In genomic region chr11:24865067-24865796, GRCm38 (mm10) we compare ENCODE assay signal across 25 mouse cellular contexts.
A peak's percentile ranks its signal among the peaks of the same experiment; 100 is the strongest.
DNase-seq lines count a peak whose midpoint lies in the region; ATAC-seq lines count a peak whose summit lies in the region.
"Had no signal": no experiment of that assay in that cellular context is flagged by ENCODE, and none has a peak within 500 bp of the region (broad histone marks: within the 10 kb centered on the region; RNA-seq: fewer than 3 reads in every experiment).

No protein-coding gene starts in this region.

- DNase-seq in forebrain, embryonic 10.5 days (ENCODE audit: extremely low spot score, low spot score): no peak
- peak; percentile 19 for DNase-seq in midbrain, embryonic 11.5 days (ENCODE audit: low spot score, missing footprints)
- no peak for DNase-seq in midbrain, embryonic 14.5 days
- no peak for DNase-seq in left cerebral cortex, postnatal 4 days
- DNase-seq: adrenal gland, adult 2 months; adrenal gland, postnatal 14 days; cerebellum, adult 18-20 months; cerebellum, adult 9-11 months; cerebellum, postnatal 25 days; gastrocnemius, postnatal 10 days; gastrocnemius, postnatal 36 days; heart, adult 2 months; heart, postnatal 14 days; heart, postnatal 4 days had no signal

- H3K36me3 ChIP-seq in forebrain, embryonic 15.5 days: no peaks in the 10 kb centered on the region
- no peaks in the 10 kb centered on the region for H3K36me3 ChIP-seq in forebrain, embryonic 10.5 days (replicated peaks)
- H3K36me3 ChIP-seq in midbrain, embryonic 11.5 days (ENCODE audit: control insufficient read depth, insufficient read depth, low read length): no peaks in the 10 kb centered on the region
- no peaks in the 10 kb centered on the region for H3K36me3 ChIP-seq in midbrain, embryonic 14.5 days (ENCODE audit: control insufficient read depth, insufficient read depth, low read length)
- no peaks in the 10 kb centered on the region for H3K36me3 ChIP-seq in forebrain, embryonic 16.5 days (ENCODE audit: control insufficient read depth, insufficient read depth)
- H3K36me3 ChIP-seq: embryonic facial prominence, embryonic 12.5 days; embryonic facial prominence, embryonic 15.5 days; heart, embryonic 10.5 days; heart, embryonic 13.5 days had no signal

- no peak overlapping the region for H3K4me3 ChIP-seq in forebrain, embryonic 15.5 days
- H3K4me3 ChIP-seq in forebrain, embryonic 10.5 days: no peak overlapping the region
- H3K4me3 ChIP-seq in midbrain, embryonic 11.5 days (ENCODE audit: low read depth, low read length): no peak overlapping the region
- H3K4me3 ChIP-seq in midbrain, embryonic 14.5 days (replicated peaks; ENCODE audit: low read depth, low read length): no peak overlapping the region
- H3K4me3 ChIP-seq in forebrain, embryonic 16.5 days (replicated peaks; ENCODE audit: low read length): no peak overlapping the region
- H3K4me3 ChIP-seq: embryonic facial prominence, embryonic 12.5 days; embryonic facial prominence, embryonic 15.5 days; heart, adult 2 months; heart, embryonic 10.5 days; heart, embryonic 13.5 days had no signal

- 0 out of 2 replicates have a peak overlapping the region, but pooled peaks have one; percentile 14 for H3K27ac ChIP-seq in forebrain, embryonic 15.5 days (replicated peaks)
- H3K27ac ChIP-seq in forebrain, embryonic 10.5 days: no peak overlapping the region
- H3K27ac ChIP-seq in midbrain, embryonic 11.5 days (ENCODE audit: low read depth, low read length): no peak overlapping the region
- H3K27ac ChIP-seq in midbrain, embryonic 14.5 days (replicated peaks; ENCODE audit: low read depth, low read length): no peak overlapping the region
- H3K27ac ChIP-seq in forebrain, embryonic 16.5 days (ENCODE audit: low read length): no peak overlapping the region
- H3K27ac ChIP-seq: embryonic facial prominence, embryonic 12.5 days; embryonic facial prominence, embryonic 15.5 days; heart, adult 2 months; heart, embryonic 10.5 days; heart, embryonic 13.5 days; hindbrain, embryonic 14.5 days; hindbrain, postnatal 0 days had no signal

- ATAC-seq in forebrain, embryonic 15.5 days (replicated peaks): peak; percentile 60
- no peak for ATAC-seq in midbrain, embryonic 11.5 days (ENCODE audit: low FRiP score)
- ATAC-seq in midbrain, embryonic 14.5 days (ENCODE audit: low FRiP score, low TSS enrichment): no peak
- peak; percentile 57; the same call in 1 of the 2 replicates for ATAC-seq in forebrain, embryonic 16.5 days
- ATAC-seq: CD4-positive, CD25-positive, alpha-beta regulatory T cell, adult 4 months; hindbrain, postnatal 0 days; inflammation-experienced regulatory T-cells, adult 6 months; intestine, embryonic 16.5 days had no signal

- peaks cover 10% of the 10 kb centered on the region; the same call in 1 of the 2 replicates for H3K4me1 ChIP-seq in forebrain, embryonic 15.5 days
- H3K4me1 ChIP-seq in forebrain, embryonic 10.5 days: peaks cover 10% of the 10 kb centered on the region
- no peaks in the 10 kb centered on the region for H3K4me1 ChIP-seq in midbrain, embryonic 11.5 days (ENCODE audit: control insufficient read depth, insufficient read depth, low read length)
- no peaks in the 10 kb centered on the region for H3K4me1 ChIP-seq in midbrain, embryonic 14.5 days (ENCODE audit: control insufficient read depth, insufficient read depth, low read length)
- H3K4me1 ChIP-seq in forebrain, embryonic 16.5 days (replicated peaks; ENCODE audit: control insufficient read depth, insufficient read depth, low read length): peaks cover 10% of the 10 kb centered on the region; the same call in 1 of the 2 replicates
- H3K4me1 ChIP-seq: embryonic facial prominence, embryonic 12.5 days; embryonic facial prominence, embryonic 15.5 days; heart, embryonic 10.5 days had no signal

- H3K4me2 ChIP-seq in forebrain, embryonic 15.5 days (replicated peaks): no peak overlapping the region
- H3K4me2 ChIP-seq in midbrain, embryonic 11.5 days: no peak overlapping the region
- no peak overlapping the region for H3K4me2 ChIP-seq in midbrain, embryonic 14.5 days (ENCODE audit: low read length)
- no peak overlapping the region for H3K4me2 ChIP-seq in forebrain, embryonic 16.5 days (ENCODE audit: low read length)
- H3K4me2 ChIP-seq: embryonic facial prominence, embryonic 12.5 days; embryonic facial prominence, embryonic 15.5 days; heart, embryonic 13.5 days; hindbrain, embryonic 14.5 days had no signal

- no peaks in the 10 kb centered on the region for H3K9me3 ChIP-seq in forebrain, embryonic 15.5 days
- no peaks in the 10 kb centered on the region for H3K9me3 ChIP-seq in forebrain, embryonic 10.5 days
- no peaks in the 10 kb centered on the region for H3K9me3 ChIP-seq in midbrain, embryonic 11.5 days (ENCODE audit: control insufficient read depth, low read length)
- no peaks in the 10 kb centered on the region for H3K9me3 ChIP-seq in midbrain, embryonic 14.5 days (ENCODE audit: control insufficient read depth, low read length)
- H3K9me3 ChIP-seq in forebrain, embryonic 16.5 days (ENCODE audit: control insufficient read depth, low read length): no peaks in the 10 kb centered on the region
- H3K9me3 ChIP-seq: embryonic facial prominence, embryonic 12.5 days; embryonic facial prominence, embryonic 15.5 days; heart, embryonic 10.5 days; heart, embryonic 13.5 days had no signal

- H3K27me3 ChIP-seq in forebrain, embryonic 15.5 days: no peaks in the 10 kb centered on the region
- H3K27me3 ChIP-seq in forebrain, embryonic 10.5 days (ENCODE audit: poor library complexity, severe bottlenecking): no peaks in the 10 kb centered on the region
- no peaks in the 10 kb centered on the region for H3K27me3 ChIP-seq in midbrain, embryonic 11.5 days (ENCODE audit: control insufficient read depth, insufficient read depth, low read length)
- H3K27me3 ChIP-seq in midbrain, embryonic 14.5 days (ENCODE audit: control insufficient read depth, insufficient read depth, low read length): no peaks in the 10 kb centered on the region
- no peaks in the 10 kb centered on the region for H3K27me3 ChIP-seq in forebrain, embryonic 16.5 days (replicated peaks; ENCODE audit: control insufficient read depth, insufficient read depth, low read length)
- H3K27me3 ChIP-seq: embryonic facial prominence, embryonic 12.5 days; embryonic facial prominence, embryonic 15.5 days; heart, embryonic 13.5 days had no signal

- H3K9ac ChIP-seq in forebrain, embryonic 15.5 days (replicated peaks): no peak overlapping the region
- no peak overlapping the region for H3K9ac ChIP-seq in midbrain, embryonic 11.5 days (ENCODE audit: low read length)
- H3K9ac ChIP-seq in midbrain, embryonic 14.5 days (replicated peaks; ENCODE audit: low read length): no peak overlapping the region
- no peak overlapping the region for H3K9ac ChIP-seq in forebrain, embryonic 16.5 days (replicated peaks; ENCODE audit: low read depth, low read length)
- H3K9ac ChIP-seq: embryonic facial prominence, embryonic 12.5 days; embryonic facial prominence, embryonic 15.5 days; heart, embryonic 13.5 days; hindbrain, embryonic 14.5 days had no signal

- intact Hi-C loops in left cerebral cortex, postnatal 4 days (cut with DNase I): no loop called here

- WGBS in forebrain, embryonic 15.5 days: 54% methylated on average over 3 of the region's 3 CpGs
- WGBS in forebrain, embryonic 10.5 days: 68% methylated on average over 3 of the region's 3 CpGs
- 73% methylated on average over 3 of the region's 3 CpGs for WGBS in midbrain, embryonic 11.5 days
- 76% methylated on average over 3 of the region's 3 CpGs for WGBS in midbrain, embryonic 14.5 days
- WGBS in forebrain, embryonic 16.5 days: 33% methylated on average over 3 of the region's 3 CpGs

Comparison
In these comparisons a context has a peak if more than half of its experiments do, and no peak if none do; other contexts are left out.
1. ATAC-seq: peak in forebrain, embryonic 15.5 days (single experiment) and forebrain, embryonic 16.5 days (single experiment); none in midbrain, embryonic 11.5 days (single experiment) and midbrain, embryonic 14.5 days (single experiment).